8 mouse cellular contexts compared by ENCODE assay signal in genomic region chr11:5855902-5856301, GRCm38 (mm10). TPM values are rescaled to one million over a fixed set of nuclear protein-coding genes. Genes with fewer than 3 reads are reported as not detected.
A peak's percentile ranks its signal among the peaks of the same experiment; 100 is the strongest.
DNase-seq lines count a peak whose midpoint lies in the region; ATAC-seq and TF ChIP-seq lines count a peak whose summit lies in the region.

No protein-coding gene starts in this region.

- peaks cover 4% of the 10 kb centered on the region; the same call in 1 of the 2 replicates for H3K9me3 ChIP-seq in heart, embryonic 12.5 days (replicated peaks)
- H3K9me3 ChIP-seq in forebrain, embryonic 13.5 days (replicated peaks) = no peaks in the 10 kb centered on the region

- TF ChIP-seq POLR2A in cortical plate, adult 2 months (IDR thresholded peaks at IDR 0.05; ENCODE audit: extremely low read depth, insufficient read depth, low read length) = no peak

- DNase-seq in kidney, postnatal 10 days = peak; percentile 74
- no peak for DNase-seq in kidney, adult 18-20 months
- peak; percentile 29 for DNase-seq in layer of hippocampus, adult 9-10 months (ENCODE audit: low spot score)
- DNase-seq in right cerebral cortex, adult 2 months (ENCODE audit: low spot score in 2 of 2) = peak; percentile 25 to 37
- no peak for DNase-seq in embryo, embryonic 10 days (ENCODE audit: low spot score)

- TF ChIP-seq CTCF in cortical plate, adult 2 months (IDR thresholded peaks at IDR 0.05; ENCODE audit: extremely low read depth, insufficient read depth, low read length) = no peak

- WGBS in heart, embryonic 12.5 days = 25% methylated on average over 7 of the region's 7 CpGs
- WGBS in forebrain, embryonic 13.5 days = 40% methylated on average over 7 of the region's 7 CpGs

- peak overlapping the region; percentile 84 for H3K27ac ChIP-seq in cortical plate, adult 2 months (ENCODE audit: insufficient read depth, low read length)
- H3K27ac ChIP-seq in heart, embryonic 12.5 days (ENCODE audit: poor library complexity, severe bottlenecking) = 0 out of 2 replicates have a peak overlapping the region, but pooled peaks have one; percentile 14
- H3K27ac ChIP-seq in forebrain, embryonic 13.5 days = no peak overlapping the region

- no peaks in the 10 kb centered on the region for H3K36me3 ChIP-seq in heart, embryonic 12.5 days
- H3K36me3 ChIP-seq in forebrain, embryonic 13.5 days (ENCODE audit: poor library complexity, severe bottlenecking) = no peaks in the 10 kb centered on the region

- H3K4me3 ChIP-seq in cortical plate, adult 2 months (ENCODE audit: insufficient read depth, low read length) = no peak overlapping the region
- no peak overlapping the region for H3K4me3 ChIP-seq in heart, embryonic 12.5 days
- no peak overlapping the region for H3K4me3 ChIP-seq in forebrain, embryonic 13.5 days

- ATAC-seq in heart, embryonic 12.5 days (ENCODE audit: insufficient number of reproducible peaks, low FRiP score) = no peak
- no peak for ATAC-seq in forebrain, embryonic 13.5 days

- no peaks in the 10 kb centered on the region; the same call in 1 of the 2 replicates for H3K27me3 ChIP-seq in heart, embryonic 12.5 days (replicated peaks)
- peaks cover 15% of the 10 kb centered on the region for H3K27me3 ChIP-seq in forebrain, embryonic 13.5 days

- H3K4me1 ChIP-seq in cortical plate, adult 2 months (ENCODE audit: control insufficient read depth, insufficient read depth, low read length) = no peaks in the 10 kb centered on the region
- peaks cover 34% of the 10 kb centered on the region for H3K4me1 ChIP-seq in heart, embryonic 12.5 days (replicated peaks)
- H3K4me1 ChIP-seq in forebrain, embryonic 13.5 days = 0 out of 2 replicates have a peak, but pooled peaks cover 3% of the 10 kb centered on the region

- H3K9ac ChIP-seq in heart, embryonic 12.5 days = 0 out of 2 replicates have a peak overlapping the region, but pooled peaks have one; percentile 4
- H3K9ac ChIP-seq in forebrain, embryonic 13.5 days = no peak overlapping the region

- H3K4me2 ChIP-seq in heart, embryonic 12.5 days = no peak overlapping the region
- H3K4me2 ChIP-seq in forebrain, embryonic 13.5 days = no peak overlapping the region

RNA-seq across cellular contexts. Expression of gene Aebp1, which starts 5.8 kb away (rescaled TPM):
- 11.3 and 14.0 TPM in 2 replicates for polyA plus RNA-seq in cortical plate, adult 2 months (2012; rRNA removed)
- polyA plus RNA-seq in heart, embryonic 12.5 days (2016; fragmentation: Nextera tagmentation; extraction: Ambion mirVana) = 31.8 and 34.7 TPM in 2 replicates
- 5.5 and 6.0 TPM in 2 replicates for polyA plus RNA-seq in forebrain, embryonic 13.5 days (2015; fragmentation: Nextera tagmentation; extraction: Ambion mirVana)

RNA-seq across cellular contexts. Expression of gene Polm, which starts 18.1 kb away (rescaled TPM):
- polyA plus RNA-seq in cortical plate, adult 2 months (2012; rRNA removed) = 10.6 and 11.0 TPM in 2 replicates
- polyA plus RNA-seq in heart, embryonic 12.5 days (2016; fragmentation: Nextera tagmentation; extraction: Ambion mirVana) = 8.4 and 9.0 TPM in 2 replicates
- 7.6 and 7.8 TPM in 2 replicates for polyA plus RNA-seq in forebrain, embryonic 13.5 days (2015; fragmentation: Nextera tagmentation; extraction: Ambion mirVana)

RNA-seq across cellular contexts. Expression of gene Pold2, which starts 22.2 kb away (rescaled TPM):
- 26.2 and 26.3 TPM in 2 replicates for polyA plus RNA-seq in cortical plate, adult 2 months (2012; rRNA removed)
- 102 and 106 TPM in 2 replicates for polyA plus RNA-seq in heart, embryonic 12.5 days (2016; fragmentation: Nextera tagmentation; extraction: Ambion mirVana)
- 100 and 102 TPM in 2 replicates for polyA plus RNA-seq in forebrain, embryonic 13.5 days (2015; fragmentation: Nextera tagmentation; extraction: Ambion mirVana)

RNA-seq across cellular contexts. Expression of gene Myl7, which starts 42.7 kb away (rescaled TPM):
- not detected in 2 replicates for polyA plus RNA-seq in cortical plate, adult 2 months (2012; rRNA removed)
- 5,530 and 5,941 TPM in 2 replicates for polyA plus RNA-seq in heart, embryonic 12.5 days (2016; fragmentation: Nextera tagmentation; extraction: Ambion mirVana)
- 1.5 TPM in 1 of 2 replicates, not detected in the other for polyA plus RNA-seq in forebrain, embryonic 13.5 days (2015; fragmentation: Nextera tagmentation; extraction: Ambion mirVana)

RNA-seq across cellular contexts. Expression of gene Pgam2, which starts 52.4 kb away (rescaled TPM):
- 7.7 and 12.4 TPM in 2 replicates for polyA plus RNA-seq in cortical plate, adult 2 months (2012; rRNA removed)
- 738 and 761 TPM in 2 replicates for polyA plus RNA-seq in heart, embryonic 12.5 days (2016; fragmentation: Nextera tagmentation; extraction: Ambion mirVana)
- 1.2 and 3.1 TPM in 2 replicates for polyA plus RNA-seq in forebrain, embryonic 13.5 days (2015; fragmentation: Nextera tagmentation; extraction: Ambion mirVana)

Comparison
In these comparisons a context has a peak if more than half of its experiments do, and no peak if none do; other contexts are left out.
1. DNase-seq: peak in kidney, postnatal 10 days (single experiment), layer of hippocampus, adult 9-10 months (single experiment) and right cerebral cortex, adult 2 months (2 of 2); none in kidney, adult 18-20 months (single experiment) and embryo, embryonic 10 days (single experiment).